Mouse (Mus musculus): ENCODE measurements around the gene Tfrc.
A peak's percentile ranks its signal among the peaks of the same experiment; 100 is the strongest.

Tfrc gene

DNA sequence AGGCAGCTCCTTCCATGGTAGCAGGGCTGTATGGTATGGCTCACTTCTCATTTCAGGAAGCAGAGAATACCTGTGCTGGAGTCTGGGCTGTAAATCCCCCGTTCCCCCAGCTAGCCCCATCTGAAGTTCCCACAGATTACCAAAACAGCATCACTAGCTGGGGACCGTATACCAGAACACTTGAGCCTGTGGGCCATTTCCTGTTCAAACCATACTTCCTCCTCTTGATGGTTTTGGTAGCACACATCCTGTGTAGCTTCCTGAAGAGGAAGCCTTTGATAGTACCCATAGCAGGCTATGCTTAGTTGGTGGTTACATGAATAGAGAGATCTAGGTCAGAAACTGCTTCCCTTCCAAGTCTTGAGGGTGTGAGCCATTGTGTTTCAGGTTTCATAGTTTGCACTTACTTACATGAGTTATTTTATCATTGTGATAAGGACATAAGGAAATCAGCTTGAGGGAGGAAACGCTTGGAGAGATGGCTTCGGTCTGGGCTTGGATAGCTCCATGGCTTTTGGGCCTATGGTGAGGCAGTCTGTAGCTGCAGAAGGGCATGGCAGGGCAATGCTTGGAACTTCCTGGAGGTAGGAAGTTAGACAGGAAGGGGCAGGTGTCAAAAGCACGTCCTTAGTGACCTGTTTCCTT is 42.4 kb downstream of the Tfrc start:
- peak; percentile 71 to 74 for DNase-seq

- no peak for DNase-seq
Measured at GRCm38 (mm10) chr16:32654071-32654733, 45.5 kb downstream of the Tfrc start.

DNA sequence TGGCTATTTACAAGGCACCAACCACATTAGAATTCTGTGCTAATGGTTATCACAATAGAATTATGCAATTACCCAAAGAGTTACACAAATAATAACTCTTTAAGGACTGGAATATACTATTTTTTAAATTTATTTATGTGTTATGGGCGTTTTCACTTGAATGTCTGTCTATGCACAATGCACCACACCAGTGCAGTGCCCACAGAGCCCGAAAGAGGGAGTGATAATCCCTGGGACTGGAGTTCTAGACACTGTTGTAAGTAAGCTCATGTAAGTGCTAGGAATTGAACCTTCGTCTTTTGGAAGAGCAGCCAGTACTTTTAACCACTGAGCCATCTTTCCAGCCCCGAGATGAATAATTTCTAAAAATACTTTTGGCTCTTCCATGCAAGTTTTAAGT is 46.8 kb downstream of the Tfrc start:
- DNase-seq: no peak

- no peak for DNase-seq
Measured at GRCm38 (mm10) chr16:32656321-32656720, 47.6 kb downstream of the Tfrc start.

GRCm38 (mm10) chr16:32656794-32657193 is 48.1 kb downstream of the Tfrc start:
- no peak for DNase-seq

DNA sequence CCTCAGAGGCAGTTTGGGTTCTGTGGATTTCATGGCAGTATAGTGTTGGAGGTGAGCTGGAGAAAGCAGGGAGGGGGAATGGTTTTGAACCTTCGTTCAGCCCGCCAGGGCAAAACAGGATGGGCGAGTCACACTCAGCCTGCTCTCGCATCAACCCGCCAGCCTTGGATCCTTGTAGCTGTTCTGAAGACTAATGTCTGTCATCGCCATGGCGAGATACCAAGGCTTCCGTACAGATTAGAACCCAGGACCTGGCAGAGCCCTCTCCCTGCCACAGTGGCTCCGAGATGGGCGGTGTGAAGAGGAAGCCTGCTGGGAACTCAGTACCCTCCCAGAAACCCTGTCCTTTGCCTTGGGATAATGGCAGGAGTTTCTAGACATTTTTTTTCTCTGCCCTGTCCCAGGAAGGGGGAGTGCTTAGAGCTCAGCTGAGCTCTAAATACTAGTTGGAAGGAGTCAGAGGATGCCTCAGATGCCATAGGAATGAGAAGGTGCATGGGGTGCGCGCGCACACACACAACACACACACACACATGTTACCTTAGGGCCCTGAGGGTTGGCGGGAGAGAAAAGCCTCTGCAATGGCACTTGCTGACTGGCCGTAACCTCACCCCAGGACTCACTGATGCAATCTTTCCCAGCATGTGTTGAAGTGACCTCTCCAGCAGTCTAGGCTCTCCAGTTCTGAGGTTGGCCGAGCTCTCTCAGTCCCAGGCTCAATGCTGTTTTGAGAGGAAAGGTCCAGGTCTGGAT is 49.0 kb downstream of the Tfrc start:
- no peak for DNase-seq

DNA sequence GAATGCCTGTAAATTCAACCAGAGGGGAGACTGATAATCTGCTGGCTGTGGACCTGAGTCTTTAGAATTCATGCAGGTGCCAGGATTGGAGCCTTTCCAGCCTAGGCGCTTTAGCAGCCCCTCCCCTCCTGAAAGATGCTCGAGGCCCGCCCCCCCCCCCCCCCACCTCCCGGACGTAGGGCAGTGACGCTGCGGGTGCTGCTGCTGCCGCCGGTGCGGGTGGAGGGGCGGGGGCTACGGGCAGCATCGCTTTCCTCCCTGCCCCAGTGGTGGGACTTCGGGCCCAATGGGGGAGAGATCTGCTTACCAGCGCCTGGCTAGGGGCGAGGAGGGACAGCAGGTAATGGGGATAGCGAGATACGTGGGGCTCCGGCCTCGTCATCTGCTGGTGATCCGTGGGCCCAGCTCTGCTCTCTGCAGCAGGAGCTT is 50.0 kb downstream of the Tfrc start:
- peak; percentile 46 to 53 for DNase-seq

- no peak for DNase-seq
Measured at GRCm38 (mm10) chr16:32659385-32659784, 50.7 kb downstream of the Tfrc start.

- no peak for DNase-seq
Measured at GRCm38 (mm10) chr16:32660095-32660494, 51.4 kb downstream of the Tfrc start.

- DNase-seq: no peak
Measured at GRCm38 (mm10) chr16:32660557-32661321, 52.0 kb downstream of the Tfrc start.

DNA sequence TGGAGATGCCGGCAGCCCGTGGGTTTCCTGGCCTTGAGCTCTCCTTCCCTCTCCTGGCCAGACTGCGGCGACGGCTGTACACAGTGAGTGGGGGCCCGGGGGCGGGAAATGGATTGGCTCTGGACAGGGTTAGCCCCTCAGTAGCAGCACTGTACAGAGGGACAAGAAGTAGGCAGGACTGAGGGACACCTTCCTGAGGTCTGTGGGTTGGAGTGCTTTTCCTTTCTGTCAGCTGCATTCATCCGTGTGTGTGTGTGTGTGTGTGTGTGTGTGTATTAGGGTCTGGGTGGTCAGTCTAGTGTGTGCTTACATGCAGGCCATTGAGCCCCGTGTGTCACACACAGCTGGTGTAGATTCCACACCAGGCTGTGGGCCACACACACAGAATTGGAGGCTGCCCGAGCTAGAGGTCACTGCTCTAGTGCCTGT is 52.8 kb downstream of the Tfrc start:
- DNase-seq: no peak

- DNase-seq: no peak
Measured at GRCm38 (mm10) chr16:32662372-32662771, 53.7 kb downstream of the Tfrc start.

DNA sequence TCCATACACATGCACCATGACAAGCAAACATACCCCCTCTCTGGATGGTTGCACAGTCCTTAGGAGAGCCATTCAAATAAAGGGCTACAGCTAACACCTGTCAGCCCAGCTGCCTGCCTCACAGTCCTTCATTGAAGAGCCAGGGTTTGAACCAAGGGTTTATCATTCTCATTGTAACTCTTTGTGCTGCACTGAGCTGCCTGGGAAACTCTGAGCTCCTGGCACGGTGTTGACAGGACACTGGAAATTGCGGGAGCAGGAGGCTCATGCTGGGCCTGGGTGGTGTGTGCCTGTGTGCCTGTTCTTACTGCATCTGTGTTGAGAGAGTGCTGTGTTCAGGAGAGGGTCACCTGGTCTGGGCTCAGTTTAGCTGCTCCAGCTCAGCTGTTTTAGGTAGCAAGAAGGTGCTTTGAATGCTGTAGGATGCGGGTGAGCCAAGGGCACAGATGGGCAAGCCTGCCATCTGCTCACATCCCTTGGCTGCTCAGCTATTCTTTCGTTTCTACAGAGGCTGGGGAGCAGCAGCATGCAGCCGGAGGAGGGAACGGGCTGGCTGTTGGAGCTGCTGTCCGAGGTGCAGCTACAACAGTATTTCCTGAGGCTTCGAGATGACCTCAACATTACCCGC is 54.6 kb downstream of the Tfrc start:
- DNase-seq: no peak

DNA sequence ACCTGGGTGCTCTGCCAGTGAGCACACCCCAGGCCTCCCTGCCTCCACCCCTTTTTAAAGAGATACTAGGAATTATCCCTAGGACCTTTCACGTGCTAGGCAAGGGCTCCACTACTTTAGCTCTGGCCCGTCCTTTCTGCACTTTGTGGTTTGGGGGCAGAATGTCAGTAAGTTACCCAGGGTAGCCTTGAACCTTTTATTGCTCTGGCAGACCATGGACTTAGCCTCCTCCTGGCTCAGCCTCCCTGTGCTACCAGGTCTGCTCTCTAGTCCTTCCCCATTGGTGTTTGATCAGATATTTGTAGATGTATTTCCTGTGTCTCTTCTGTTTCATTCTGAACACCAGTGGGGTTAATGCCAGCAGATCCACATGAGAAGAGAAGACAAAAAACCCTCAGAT is 55.5 kb downstream of the Tfrc start:
- no peak for DNase-seq

DNA sequence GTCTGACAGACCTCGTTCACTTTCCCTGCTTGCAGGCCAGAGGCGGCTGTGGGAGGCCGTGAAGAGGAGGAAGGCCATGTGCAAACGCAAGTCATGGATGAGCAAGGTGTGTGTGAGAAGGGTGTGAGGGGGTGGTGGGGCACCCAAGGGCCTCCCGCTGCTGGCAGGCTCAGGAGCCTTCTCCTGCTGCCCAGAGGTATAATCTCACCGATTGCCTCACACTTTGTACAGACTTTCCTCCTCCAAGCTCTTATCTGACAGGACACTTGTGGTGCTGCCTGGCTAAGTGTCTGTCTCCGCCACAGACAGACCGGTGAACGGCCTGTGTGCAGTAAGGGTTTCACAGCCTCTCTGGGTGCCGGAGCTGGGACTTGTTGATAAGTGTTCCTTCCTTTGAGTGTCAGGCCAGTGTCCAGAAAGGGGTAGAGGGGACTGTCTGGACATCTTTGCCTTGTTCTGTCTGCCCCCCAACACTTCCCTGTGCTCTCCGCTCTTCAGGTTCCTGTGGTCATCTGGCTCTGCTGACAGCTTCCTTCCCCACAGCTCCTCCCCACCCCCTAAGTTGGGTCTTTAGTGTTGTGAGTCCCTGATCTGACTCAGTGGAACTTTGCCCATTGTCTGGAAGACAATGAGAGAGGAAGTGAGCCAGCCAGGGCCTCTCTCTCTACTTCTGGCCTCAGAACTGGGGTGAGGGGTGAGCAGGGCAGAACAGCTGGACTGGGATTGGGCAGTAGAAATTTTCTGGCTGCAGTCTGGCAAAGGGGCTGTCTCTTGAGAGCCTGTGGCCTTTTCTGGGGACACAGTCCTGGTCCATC is 57.3 kb downstream of the Tfrc start:
- no peak for DNase-seq

DNA sequence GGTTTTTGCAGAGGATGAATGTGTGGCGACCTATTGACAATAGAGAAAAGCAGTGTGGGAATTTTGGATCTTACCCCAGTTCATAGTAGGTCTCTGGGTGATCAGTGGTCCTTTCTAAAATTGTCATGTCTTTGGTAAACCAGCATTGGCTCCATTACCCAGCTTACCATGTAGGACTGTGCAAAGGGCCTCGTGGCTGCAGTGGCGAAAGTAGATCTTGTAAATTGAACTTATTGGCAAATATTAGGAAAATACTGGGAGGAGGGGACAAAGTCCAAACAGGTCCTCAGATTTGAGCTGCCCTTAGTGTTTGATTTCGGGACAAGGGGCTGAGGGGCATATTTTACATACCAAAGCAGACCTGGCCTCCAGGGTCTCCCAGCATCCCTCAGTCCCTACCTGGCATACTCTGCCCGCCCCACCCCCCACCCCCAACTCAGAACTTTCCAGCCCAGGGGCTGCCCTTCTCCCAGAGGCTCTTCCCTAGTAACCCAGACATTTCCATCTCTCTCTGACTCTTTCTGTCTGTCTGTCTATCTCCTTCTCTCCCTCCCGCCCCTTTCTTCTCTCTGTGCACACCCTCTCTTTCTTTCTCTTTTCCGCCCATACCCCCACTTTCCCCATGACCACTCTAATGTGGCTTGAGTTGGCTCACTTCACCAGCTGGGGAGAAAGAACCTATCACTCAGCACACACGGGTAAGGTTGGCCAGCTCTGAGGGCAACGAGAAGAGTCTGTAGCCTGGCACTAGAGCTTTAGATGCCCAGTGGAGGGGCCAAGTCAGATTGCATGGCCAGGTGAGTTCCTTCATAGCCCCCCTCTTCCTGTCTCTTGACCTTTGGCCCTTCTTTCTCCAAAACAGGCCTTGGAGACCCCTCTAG is 58.2 kb downstream of the Tfrc start:
- no peak for DNase-seq

DNA sequence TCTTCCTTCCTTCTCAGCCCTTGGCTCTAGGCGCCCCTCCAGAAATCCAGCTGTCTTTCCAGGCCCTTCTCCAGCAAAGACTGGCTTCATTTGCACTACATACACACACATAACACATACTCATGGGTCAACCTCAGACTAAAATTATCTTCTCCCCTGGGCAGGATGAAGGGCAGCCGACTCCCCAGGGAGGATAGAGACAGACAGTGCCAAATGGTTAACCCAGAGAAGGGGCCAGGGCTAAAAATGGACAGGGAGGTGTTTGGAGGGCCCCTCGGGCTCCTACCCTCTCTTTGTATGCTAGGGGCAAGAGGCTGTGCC is 58.8 kb downstream of the Tfrc start:
- no peak for DNase-seq

GRCm38 (mm10) chr16:32668030-32668429 is 59.3 kb downstream of the Tfrc start:
- no peak for DNase-seq

GRCm38 (mm10) chr16:32668472-32668871 is 59.8 kb downstream of the Tfrc start:
- peak; percentile 67 to 74 for DNase-seq

GRCm38 (mm10) chr16:32669243-32669642 is 60.5 kb downstream of the Tfrc start:
- no peak for DNase-seq

All from B cell, adult 2 months (primary cell).